Mouse (Mus musculus) urinary bladder, postnatal 36 days (tissue): ENCODE results near the gene Syt13.

Experiments
- DNase-seq, 2 experiments: peaks; one replicate each; pipeline ENCODE4 v3.0.0; 2022; ENCODE audit warnings: low spot score in 2 of 2, mixed read lengths in 1 of 2

Gene Syt13

GRCm38 (mm10) chr2:92924677-92925259 lies 9.9 kb downstream of the Syt13 start:
- no peak for DNase-seq

GRCm38 (mm10) chr2:92929696-92930095 lies 14.8 kb downstream of the Syt13 start:
- DNase-seq = no peak

- no peak for DNase-seq
Measured at GRCm38 (mm10) chr2:92931061-92931460, 16.2 kb downstream of the Syt13 start.

GRCm38 (mm10) chr2:92933379-92933778 lies 18.5 kb downstream of the Syt13 start:
- no peak for DNase-seq

GRCm38 (mm10) chr2:92934312-92934982 lies 19.5 kb downstream of the Syt13 start:
- DNase-seq = no peak

GRCm38 (mm10) chr2:92935483-92935882 lies 20.6 kb downstream of the Syt13 start:
- DNase-seq = no peak

- DNase-seq = no peak
Measured at GRCm38 (mm10) chr2:92938063-92938462, 23.2 kb downstream of the Syt13 start.

- no peak for DNase-seq
Measured at GRCm38 (mm10) chr2:92938827-92939226, 23.9 kb downstream of the Syt13 start.

GRCm38 (mm10) chr2:92940963-92941362 lies 26.1 kb downstream of the Syt13 start:
- no peak for DNase-seq

GRCm38 (mm10) chr2:92941463-92941862 lies 26.6 kb downstream of the Syt13 start:
- DNase-seq = no peak

GRCm38 (mm10) chr2:92943406-92943805 lies 28.5 kb downstream of the Syt13 start:
- DNase-seq = no peak

- DNase-seq = no peak
Measured at GRCm38 (mm10) chr2:92944356-92944755, 29.5 kb downstream of the Syt13 start.

GRCm38 (mm10) chr2:92945125-92945746 lies 30.3 kb downstream of the Syt13 start:
- no peak for DNase-seq

GRCm38 (mm10) chr2:92945824-92946598 lies 31.1 kb downstream of the Syt13 start:
- no peak for DNase-seq

GRCm38 (mm10) chr2:92947981-92948698 lies 33.2 kb downstream of the Syt13 start:
- no peak for DNase-seq

- DNase-seq = no peak
Measured at GRCm38 (mm10) chr2:92948699-92949300, 33.9 kb downstream of the Syt13 start.

GRCm38 (mm10) chr2:92949518-92949917 lies 34.6 kb downstream of the Syt13 start:
- no peak for DNase-seq

- no peak for DNase-seq
Measured at GRCm38 (mm10) chr2:92953450-92953849, 38.6 kb downstream of the Syt13 start.

GRCm38 (mm10) chr2:92954404-92955114 lies 39.7 kb downstream of the Syt13 start:
- DNase-seq = peak; percentile 58 to 67

GRCm38 (mm10) chr2:92956943-92957342 lies 42.0 kb downstream of the Syt13 start:
- no peak for DNase-seq

- DNase-seq = no peak
Measured at GRCm38 (mm10) chr2:92958640-92959039, 43.7 kb downstream of the Syt13 start.
